Mouse (Mus musculus): ENCODE results near the gene Gna14. TPM values are rescaled to one million over a fixed set of nuclear protein-coding genes. Genes with fewer than 3 reads are reported as not detected.

The Gna14 gene
- 14.0 and 14.2 TPM in 2 replicates for polyA plus RNA-seq (2015; fragmentation: Nextera tagmentation; extraction: Ambion mirVana)

- peaks cover 36% of the 10 kb centered on the region for H3K4me1 ChIP-seq (ENCODE audit: insufficient read depth, low read length)
- H3K27me3 ChIP-seq (ENCODE audit: insufficient read depth, low read length) = peaks cover 3% of the 10 kb centered on the region
- H3K4me2 ChIP-seq (replicated peaks; ENCODE audit: low read depth, low read length) = peak within 1 kb of the TSS; percentile 75
- H3K9me3 ChIP-seq (ENCODE audit: low read length) = no peaks in the 10 kb centered on the region
- 1% methylated on average over 27 of the region's 27 CpGs for WGBS
- H3K9ac ChIP-seq (replicated peaks; ENCODE audit: low read length) = peak within 1 kb of the TSS; percentile 73
- peak within 1 kb of the TSS; percentile 27 for H3K27ac ChIP-seq (ENCODE audit: low read length)
- ATAC-seq (ENCODE audit: low FRiP score, low TSS enrichment) = peak; percentile 78
- H3K36me3 ChIP-seq (ENCODE audit: insufficient read depth, low read length) = no peaks in the 10 kb centered on the region
- H3K4me3 ChIP-seq (ENCODE audit: low read length) = peak within 1 kb of the TSS; percentile 54
Measured at GRCm38 (mm10) chr19:16435531-16436231, at the start of gene Gna14. Gene Gna14 (plus strand): TSS chr19:16435762.

GRCm38 (mm10) chr19:16386514-16386913, 49.0 kb upstream of the Gna14 start:
- Histone ChIP-seq H3K36me3 (ENCODE audit: insufficient read depth, low read length) (peaks cover 14% of the 10 kb centered on the region; the same call in 1 of the 2 replicates), H3K4me3 (ENCODE audit: low read length) (no peak overlapping the region), H3K4me1 (ENCODE audit: insufficient read depth, low read length) (no peaks in the 10 kb centered on the region; the same call in 1 of the 2 replicates), H3K9ac (replicated peaks; ENCODE audit: low read length) (no peak overlapping the region), H3K4me2 (replicated peaks; ENCODE audit: low read depth, low read length) (no peak overlapping the region), H3K27ac (ENCODE audit: low read length) (no peak overlapping the region), H3K27me3 (ENCODE audit: insufficient read depth, low read length) (no peaks in the 10 kb centered on the region), H3K9me3 (ENCODE audit: low read length) (no peaks in the 10 kb centered on the region)
- no peak for ATAC-seq (ENCODE audit: low FRiP score, low TSS enrichment)
- 83% methylated on average over 6 of the region's 6 CpGs for whole genome bisulfite sequencing

DNA sequence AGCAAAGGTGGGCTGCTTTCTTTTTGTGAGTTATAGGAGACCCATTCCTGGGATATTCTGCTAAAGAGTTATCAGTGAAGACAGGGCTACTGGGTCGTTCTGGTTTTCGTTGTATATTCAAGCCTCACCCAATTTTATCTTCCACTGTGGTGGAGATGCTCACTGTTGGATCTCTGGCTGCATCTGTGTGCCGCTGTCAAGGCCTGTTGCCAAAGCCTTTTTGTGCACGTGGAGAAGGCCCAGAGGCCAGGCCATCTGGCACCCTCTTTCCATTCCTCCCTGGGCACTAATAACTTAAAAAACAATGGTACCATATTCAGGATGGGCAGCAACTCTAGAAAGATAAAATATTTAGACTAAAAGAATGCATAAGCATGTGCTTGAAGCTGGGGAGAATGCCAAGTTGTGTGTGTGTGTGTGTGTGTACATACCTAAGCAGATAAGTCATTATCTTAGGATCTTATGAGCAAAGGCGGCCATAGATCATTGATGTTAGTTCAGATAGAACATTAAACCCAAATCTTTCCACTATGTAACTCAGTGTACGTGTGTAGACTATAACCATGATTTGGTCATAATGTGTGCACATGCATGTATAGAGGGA, 45.3 kb upstream of the Gna14 start:
- Histone ChIP-seq H3K27ac (ENCODE audit: low read length) (no peak overlapping the region), H3K9me3 (ENCODE audit: low read length) (no peaks in the 10 kb centered on the region), H3K27me3 (ENCODE audit: insufficient read depth, low read length) (no peaks in the 10 kb centered on the region), H3K4me1 (ENCODE audit: insufficient read depth, low read length) (no peaks in the 10 kb centered on the region), H3K9ac (replicated peaks; ENCODE audit: low read length) (no peak overlapping the region), H3K4me3 (ENCODE audit: low read length) (no peak overlapping the region), H3K36me3 (ENCODE audit: insufficient read depth, low read length) (0 out of 2 replicates have a peak, but pooled peaks cover 6% of the 10 kb centered on the region), H3K4me2 (replicated peaks; ENCODE audit: low read depth, low read length) (no peak overlapping the region)
- whole genome bisulfite sequencing = 89% methylated on average over 6 of the region's 6 CpGs
- no peak for ATAC-seq (ENCODE audit: low FRiP score, low TSS enrichment)

- H3K27me3 ChIP-seq (ENCODE audit: insufficient read depth, low read length) = no peaks in the 10 kb centered on the region
- H3K36me3 ChIP-seq (ENCODE audit: insufficient read depth, low read length) = no peaks in the 10 kb centered on the region
- H3K4me1 ChIP-seq (ENCODE audit: insufficient read depth, low read length) = no peaks in the 10 kb centered on the region
- 88% methylated on average over 5 of the region's 5 CpGs for WGBS
- ATAC-seq (ENCODE audit: low FRiP score, low TSS enrichment) = no peak
- no peak overlapping the region for H3K9ac ChIP-seq (replicated peaks; ENCODE audit: low read length)
- no peak overlapping the region for H3K27ac ChIP-seq (ENCODE audit: low read length)
- H3K9me3 ChIP-seq (ENCODE audit: low read length) = no peaks in the 10 kb centered on the region
- H3K4me2 ChIP-seq (replicated peaks; ENCODE audit: low read depth, low read length) = no peak overlapping the region
- no peak overlapping the region for H3K4me3 ChIP-seq (ENCODE audit: low read length)
Measured at GRCm38 (mm10) chr19:16394381-16394780, 41.2 kb upstream of the Gna14 start.

- Histone ChIP-seq H3K27me3 (ENCODE audit: insufficient read depth, low read length) (no peaks in the 10 kb centered on the region), H3K36me3 (ENCODE audit: insufficient read depth, low read length) (no peaks in the 10 kb centered on the region), H3K9me3 (ENCODE audit: low read length) (0 out of 2 replicates have a peak, but pooled peaks cover 6% of the 10 kb centered on the region), H3K4me1 (ENCODE audit: insufficient read depth, low read length) (no peaks in the 10 kb centered on the region), H3K27ac (ENCODE audit: low read length) (no peak overlapping the region), H3K4me2 (replicated peaks; ENCODE audit: low read depth, low read length) (no peak overlapping the region), H3K4me3 (ENCODE audit: low read length) (no peak overlapping the region), H3K9ac (replicated peaks; ENCODE audit: low read length) (no peak overlapping the region)
- 74% methylated on average over 6 of the region's 6 CpGs for WGBS
- ATAC-seq (ENCODE audit: low FRiP score, low TSS enrichment) = no peak
Measured at GRCm38 (mm10) chr19:16403101-16403500, 32.5 kb upstream of the Gna14 start.

GRCm38 (mm10) chr19:16407727-16408126, 27.8 kb upstream of the Gna14 start:
- ATAC-seq (ENCODE audit: low FRiP score, low TSS enrichment) = no peak
- Histone ChIP-seq H3K4me1 (ENCODE audit: insufficient read depth, low read length) (no peaks in the 10 kb centered on the region), H3K9ac (replicated peaks; ENCODE audit: low read length) (no peak overlapping the region), H3K27ac (ENCODE audit: low read length) (no peak overlapping the region), H3K36me3 (ENCODE audit: insufficient read depth, low read length) (no peaks in the 10 kb centered on the region), H3K4me3 (ENCODE audit: low read length) (no peak overlapping the region), H3K9me3 (ENCODE audit: low read length) (0 out of 2 replicates have a peak, but pooled peaks cover 6% of the 10 kb centered on the region), H3K4me2 (replicated peaks; ENCODE audit: low read depth, low read length) (no peak overlapping the region), H3K27me3 (ENCODE audit: insufficient read depth, low read length) (no peaks in the 10 kb centered on the region)
- 71% methylated on average over 1 of the region's 1 CpGs for WGBS

- H3K9ac ChIP-seq (replicated peaks; ENCODE audit: low read length) = no peak overlapping the region
- no peaks in the 10 kb centered on the region for H3K36me3 ChIP-seq (ENCODE audit: insufficient read depth, low read length)
- no peaks in the 10 kb centered on the region for H3K9me3 ChIP-seq (ENCODE audit: low read length)
- no peak overlapping the region for H3K27ac ChIP-seq (ENCODE audit: low read length)
- H3K4me3 ChIP-seq (ENCODE audit: low read length) = no peak overlapping the region
- no peaks in the 10 kb centered on the region for H3K27me3 ChIP-seq (ENCODE audit: insufficient read depth, low read length)
- H3K4me2 ChIP-seq (replicated peaks; ENCODE audit: low read depth, low read length) = no peak overlapping the region
- H3K4me1 ChIP-seq (ENCODE audit: insufficient read depth, low read length) = no peaks in the 10 kb centered on the region
- ATAC-seq (ENCODE audit: low FRiP score, low TSS enrichment) = no peak
Measured at GRCm38 (mm10) chr19:16411302-16411701, 24.3 kb upstream of the Gna14 start.

DNA sequence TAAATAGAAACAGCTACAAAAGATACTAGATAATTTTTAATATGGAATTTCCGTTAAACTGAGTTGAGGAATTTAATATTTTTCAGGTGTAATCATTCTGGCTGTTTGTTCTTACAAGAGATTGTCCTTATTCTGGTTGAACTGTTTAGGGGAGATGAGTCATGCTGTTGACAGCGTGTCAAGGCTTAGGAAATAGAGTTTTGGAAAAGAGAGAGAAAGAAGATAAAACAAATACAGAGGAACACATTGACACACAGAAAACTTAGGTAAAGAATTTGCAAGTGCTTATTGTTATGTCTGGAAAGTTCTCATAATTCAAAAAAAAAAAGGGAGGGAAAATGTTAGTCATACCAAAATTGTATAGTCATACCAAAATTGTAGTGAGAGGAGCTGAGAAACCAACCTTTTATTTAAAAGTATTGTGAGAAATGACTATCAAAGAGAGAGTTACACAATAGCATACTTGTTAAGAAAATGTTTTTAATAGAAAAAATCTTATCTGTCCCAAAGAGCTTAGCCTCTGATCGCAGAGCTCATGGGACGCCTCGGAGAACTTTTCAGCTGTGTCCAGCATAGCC, 17.4 kb upstream of the Gna14 start:
- H3K4me3 ChIP-seq (ENCODE audit: low read length) = no peak overlapping the region
- H3K4me2 ChIP-seq (replicated peaks; ENCODE audit: low read depth, low read length) = no peak overlapping the region
- no peak overlapping the region for H3K9ac ChIP-seq (replicated peaks; ENCODE audit: low read length)
- WGBS = 89% methylated on average over 5 of the region's 5 CpGs
- H3K9me3 ChIP-seq (ENCODE audit: low read length) = no peaks in the 10 kb centered on the region
- H3K36me3 ChIP-seq (ENCODE audit: insufficient read depth, low read length) = no peaks in the 10 kb centered on the region
- ATAC-seq (ENCODE audit: low FRiP score, low TSS enrichment) = no peak
- H3K4me1 ChIP-seq (ENCODE audit: insufficient read depth, low read length) = no peaks in the 10 kb centered on the region
- no peaks in the 10 kb centered on the region for H3K27me3 ChIP-seq (ENCODE audit: insufficient read depth, low read length)
- H3K27ac ChIP-seq (ENCODE audit: low read length) = no peak overlapping the region

- H3K4me1 ChIP-seq (ENCODE audit: insufficient read depth, low read length) = no peaks in the 10 kb centered on the region
- peaks cover 13% of the 10 kb centered on the region; the same call in 1 of the 2 replicates for H3K9me3 ChIP-seq (ENCODE audit: low read length)
- no peaks in the 10 kb centered on the region for H3K27me3 ChIP-seq (ENCODE audit: insufficient read depth, low read length)
- no peak for ATAC-seq (ENCODE audit: low FRiP score, low TSS enrichment)
- WGBS = 77% methylated on average over 2 of the region's 2 CpGs
- H3K36me3 ChIP-seq (ENCODE audit: insufficient read depth, low read length) = no peaks in the 10 kb centered on the region
- no peak overlapping the region for H3K9ac ChIP-seq (replicated peaks; ENCODE audit: low read length)
- H3K4me2 ChIP-seq (replicated peaks; ENCODE audit: low read depth, low read length) = no peak overlapping the region
- H3K4me3 ChIP-seq (ENCODE audit: low read length) = no peak overlapping the region
- H3K27ac ChIP-seq (ENCODE audit: low read length) = no peak overlapping the region
Measured at GRCm38 (mm10) chr19:16425596-16425995, 10.0 kb upstream of the Gna14 start.

GRCm38 (mm10) chr19:16431368-16431767, 4.2 kb upstream of the Gna14 start:
- Histone ChIP-seq H3K9me3 (ENCODE audit: low read length) (peaks cover 13% of the 10 kb centered on the region; the same call in 1 of the 2 replicates), H3K36me3 (ENCODE audit: insufficient read depth, low read length) (no peaks in the 10 kb centered on the region), H3K4me2 (replicated peaks; ENCODE audit: low read depth, low read length) (no peak overlapping the region), H3K4me1 (ENCODE audit: insufficient read depth, low read length) (peaks cover 13% of the 10 kb centered on the region), H3K9ac (replicated peaks; ENCODE audit: low read length) (no peak overlapping the region), H3K27me3 (ENCODE audit: insufficient read depth, low read length) (peaks cover 3% of the 10 kb centered on the region; the same call in 1 of the 2 replicates), H3K4me3 (ENCODE audit: low read length) (no peak overlapping the region), H3K27ac (ENCODE audit: low read length) (no peak overlapping the region)
- no peak for ATAC-seq (ENCODE audit: low FRiP score, low TSS enrichment)
- WGBS = 72% methylated on average over 8 of the region's 8 CpGs

All from kidney, embryonic 16.5 days (tissue).